Mouse (Mus musculus) cerebellum, postnatal 14 days (tissue): ENCODE results near the gene Sipa1.
"Not testable (repeated sequence)": the region's sequence is repeated elsewhere in the genome, so short reads cannot be mapped to it uniquely, and the experiment has no call there.

Experiments
- DNase-seq, 2 experiments: peaks; one replicate each; pipeline ENCODE4 v3.0.0; 2021; ENCODE audit warnings: mixed read lengths in 2 of 2

Sipa1 gene

DNA sequence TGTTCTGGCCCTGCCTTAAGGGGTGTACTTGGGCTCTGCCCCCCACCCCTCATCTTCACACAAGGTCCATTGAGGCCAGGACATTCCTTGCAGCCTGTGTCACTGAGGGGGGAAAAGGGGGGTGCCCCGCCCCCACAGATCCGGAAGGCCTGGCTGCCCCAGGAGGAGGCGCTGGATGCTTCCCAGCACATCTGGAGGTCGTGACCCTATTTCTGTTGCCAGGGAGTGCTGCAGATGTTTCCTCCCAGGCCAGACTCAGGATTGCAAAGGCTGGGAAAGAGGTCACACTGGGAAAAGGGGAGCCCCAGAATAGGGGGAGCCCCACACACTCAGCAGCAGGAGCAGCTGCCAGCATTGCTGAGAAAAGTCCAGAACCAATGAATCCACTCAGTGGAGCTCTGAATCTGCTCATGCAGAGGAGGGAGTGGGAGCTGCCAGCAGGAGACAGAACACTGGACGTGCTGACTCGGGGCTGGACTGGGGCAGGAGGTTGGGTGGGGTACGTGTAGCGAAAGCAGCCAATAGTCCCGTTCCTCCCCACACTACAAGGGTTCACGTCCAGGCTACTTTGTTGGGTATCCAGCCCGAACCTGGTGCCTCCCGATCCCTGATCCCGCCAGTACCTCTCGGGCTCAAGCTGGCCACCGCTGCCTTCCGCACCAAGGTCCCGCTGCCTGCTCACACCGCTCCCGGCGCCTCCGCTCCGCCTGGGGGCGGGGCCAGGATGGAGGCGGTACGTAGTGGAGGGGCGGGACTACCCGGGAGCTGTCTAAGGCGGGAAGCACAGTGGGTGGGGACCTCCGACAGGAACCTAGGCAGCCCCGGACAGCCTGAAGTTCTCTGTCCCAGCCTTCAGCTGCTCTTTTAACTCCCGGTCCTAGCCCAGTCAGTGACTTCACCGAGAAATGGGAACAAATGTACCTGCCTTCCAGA is at the start of gene Sipa1:
Sipa1 (minus strand) TSS at position 727 of the 933 bp plus-strand sequence.
- peak; percentile 57 to 64 for DNase-seq

DNA sequence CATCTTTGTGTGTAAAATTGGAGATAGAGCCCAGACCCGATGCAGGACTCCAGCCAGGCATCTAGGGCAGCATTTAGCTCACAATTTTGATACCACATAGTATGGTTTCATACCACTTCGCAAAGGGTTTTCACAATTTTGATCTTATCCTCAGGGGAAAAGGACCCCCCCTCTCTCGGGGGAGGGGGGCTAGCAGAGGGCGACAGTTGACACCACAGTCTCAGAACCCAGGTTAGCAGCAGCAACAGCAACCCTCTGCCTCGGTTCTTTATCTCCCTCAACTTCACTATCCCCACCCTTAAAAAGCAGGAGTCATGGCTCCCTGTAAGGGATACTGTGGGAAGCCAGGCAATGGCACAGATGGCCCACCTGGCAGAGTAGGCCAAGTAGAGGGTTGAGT is 49.7 kb upstream of the Sipa1 start:
- no peak for DNase-seq

DNA sequence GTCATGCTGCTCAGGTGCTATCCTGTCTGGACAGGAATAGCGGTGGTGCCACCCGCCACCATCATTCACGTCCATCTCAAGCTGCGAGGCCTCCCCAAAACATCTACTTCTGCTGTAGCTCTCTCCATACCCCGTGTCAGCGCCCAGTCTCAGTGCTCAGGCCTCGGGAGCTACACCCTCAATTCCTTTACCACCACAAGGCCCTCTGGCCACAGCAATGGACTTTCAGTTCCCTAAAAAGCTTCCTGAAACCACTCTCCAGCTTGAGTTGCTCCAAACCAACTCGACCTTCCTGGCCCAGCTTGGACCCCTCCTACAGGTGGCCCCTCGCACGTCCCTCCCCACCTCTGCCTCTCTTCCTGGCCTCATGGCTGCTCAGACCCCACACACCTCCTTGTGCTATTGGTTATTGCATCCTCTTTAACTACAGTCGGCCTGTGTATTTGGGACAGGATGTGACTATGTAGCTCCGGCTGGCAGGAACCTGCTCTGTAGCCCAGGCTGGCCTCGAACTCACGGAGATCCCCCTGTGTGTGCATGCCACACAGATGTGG is 48.5 kb upstream of the Sipa1 start:
- DNase-seq: no peak

DNA sequence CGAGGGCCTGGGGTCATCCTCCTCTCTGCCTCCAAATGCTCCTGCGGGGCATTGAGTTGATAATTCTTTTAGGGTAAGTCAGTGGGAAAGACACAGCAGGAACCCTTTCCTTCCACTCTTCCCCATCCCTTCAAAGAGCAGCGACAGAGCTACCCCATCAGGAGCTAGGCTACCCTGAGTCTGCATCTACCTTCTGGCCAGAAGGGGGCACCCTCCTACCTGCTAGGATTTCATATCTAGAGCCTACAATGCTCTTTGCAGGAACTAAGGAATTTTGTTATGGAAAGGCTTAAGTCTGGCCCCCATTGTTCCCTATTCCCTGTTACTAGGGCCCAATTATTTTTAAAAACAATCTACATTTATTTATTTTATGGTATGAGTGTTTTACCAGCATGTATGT is 47.7 kb upstream of the Sipa1 start:
- DNase-seq: peak; percentile 85 to 91

DNA sequence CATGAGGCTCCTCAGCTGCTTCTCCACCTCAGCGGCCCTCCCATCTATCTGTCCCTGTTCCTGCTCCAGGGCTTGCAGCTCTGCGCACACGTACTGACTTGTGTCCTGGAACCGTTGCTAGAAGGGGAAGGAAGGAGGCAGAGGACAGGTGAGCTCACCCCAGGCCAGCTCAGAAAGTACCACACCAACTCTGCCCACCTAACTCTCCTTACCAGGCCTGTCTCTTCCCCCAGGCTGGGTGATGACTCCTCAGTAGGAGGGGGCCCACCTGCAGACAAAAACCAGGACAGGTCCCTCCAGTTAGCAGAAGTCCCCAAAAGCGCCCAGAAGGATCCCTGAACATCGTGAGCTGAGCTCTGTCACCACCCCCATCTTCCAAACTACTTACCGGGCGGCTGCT is 47.1 kb upstream of the Sipa1 start:
- no peak for DNase-seq

DNA sequence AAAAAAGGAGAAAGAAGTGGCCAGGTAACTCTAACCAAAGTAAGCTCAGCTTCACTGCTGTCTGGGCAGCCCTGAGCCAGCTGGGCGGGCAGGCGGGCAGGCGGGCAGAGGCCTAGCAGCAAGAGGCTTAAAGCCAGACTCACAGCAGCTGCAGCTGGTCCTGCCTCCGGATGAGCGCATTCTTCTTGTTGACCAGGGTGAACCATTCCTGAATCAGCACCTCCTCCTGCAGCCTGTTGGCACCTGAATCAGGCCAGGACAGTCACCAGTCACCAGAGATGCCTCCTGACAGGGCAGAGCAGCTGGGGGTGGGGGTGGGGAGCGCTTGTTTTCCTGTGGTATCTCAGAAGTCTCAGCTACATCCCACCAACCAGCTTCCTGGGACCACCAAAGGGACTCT is 46.6 kb upstream of the Sipa1 start:
- DNase-seq: no peak

DNA sequence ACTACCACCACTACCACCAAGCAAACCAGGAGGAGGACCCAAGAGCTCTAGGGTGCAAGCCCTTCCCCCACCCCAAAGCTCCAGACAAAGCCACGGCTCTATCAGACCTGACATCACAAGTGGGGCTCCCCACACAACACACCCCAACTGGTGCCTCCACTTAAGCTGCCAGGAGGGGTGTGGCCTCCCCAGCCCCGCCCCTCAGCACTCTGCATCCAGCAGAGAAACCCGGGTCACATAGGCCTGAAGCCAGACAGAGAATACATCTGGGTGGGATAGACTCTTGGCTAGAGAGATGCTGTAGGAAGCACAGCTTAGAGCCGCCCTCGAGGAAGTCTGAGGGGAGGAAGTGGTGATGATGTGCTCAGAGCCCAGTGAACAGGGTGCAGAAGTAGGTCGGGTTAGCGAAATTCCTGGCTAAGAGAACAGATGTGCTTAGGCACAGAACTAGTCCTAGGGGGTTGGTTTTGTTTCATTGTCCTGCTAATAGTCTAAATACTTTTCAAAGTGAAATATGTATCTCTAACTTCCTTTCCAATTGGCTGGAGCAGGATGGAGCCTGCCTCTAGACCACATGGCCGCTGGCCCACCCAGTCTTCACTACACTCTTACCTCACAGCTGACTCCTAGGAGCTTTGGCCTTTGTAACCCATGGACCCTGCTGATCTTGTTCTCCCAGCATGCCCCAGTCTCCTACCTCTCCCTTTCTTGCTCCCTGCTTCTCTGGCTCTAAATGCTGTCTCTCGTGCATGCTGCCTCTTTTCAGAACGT is 41.5 kb upstream of the Sipa1 start:
- DNase-seq: no peak

DNA sequence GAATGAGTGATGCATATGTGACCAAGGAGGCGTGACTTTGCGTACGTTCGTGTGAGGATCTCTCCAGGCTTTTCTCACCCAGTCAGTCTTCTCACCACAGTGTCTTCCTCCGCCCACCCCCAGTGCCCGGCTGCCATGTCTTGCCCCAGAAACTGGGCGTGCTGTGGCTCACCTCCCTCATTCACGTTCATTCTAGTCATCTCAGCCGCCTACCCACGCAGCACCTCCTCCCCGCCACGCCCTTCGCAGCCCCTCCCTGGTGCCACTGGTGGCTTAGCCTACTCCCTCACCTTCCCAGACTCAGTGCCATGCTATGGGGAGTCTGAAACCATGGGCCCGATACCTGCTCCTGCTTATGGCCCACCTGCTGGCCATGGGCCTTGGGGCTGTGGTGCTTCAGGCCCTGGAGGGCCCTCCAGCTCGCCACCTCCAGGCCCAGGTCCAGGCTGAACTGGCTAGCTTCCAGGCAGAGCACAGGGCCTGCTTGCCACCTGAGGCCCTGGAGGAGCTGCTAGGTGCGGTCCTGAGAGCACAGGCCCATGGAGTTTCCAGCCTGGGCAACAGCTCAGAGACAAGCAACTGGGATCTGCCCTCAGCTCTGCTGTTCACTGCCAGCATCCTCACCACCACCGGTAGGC is 40.8 kb upstream of the Sipa1 start, which contains the start of gene Kcnk7:
Kcnk7 (plus strand) TSS at position 205 of the 638 bp plus-strand sequence.
- DNase-seq: no peak

DNA sequence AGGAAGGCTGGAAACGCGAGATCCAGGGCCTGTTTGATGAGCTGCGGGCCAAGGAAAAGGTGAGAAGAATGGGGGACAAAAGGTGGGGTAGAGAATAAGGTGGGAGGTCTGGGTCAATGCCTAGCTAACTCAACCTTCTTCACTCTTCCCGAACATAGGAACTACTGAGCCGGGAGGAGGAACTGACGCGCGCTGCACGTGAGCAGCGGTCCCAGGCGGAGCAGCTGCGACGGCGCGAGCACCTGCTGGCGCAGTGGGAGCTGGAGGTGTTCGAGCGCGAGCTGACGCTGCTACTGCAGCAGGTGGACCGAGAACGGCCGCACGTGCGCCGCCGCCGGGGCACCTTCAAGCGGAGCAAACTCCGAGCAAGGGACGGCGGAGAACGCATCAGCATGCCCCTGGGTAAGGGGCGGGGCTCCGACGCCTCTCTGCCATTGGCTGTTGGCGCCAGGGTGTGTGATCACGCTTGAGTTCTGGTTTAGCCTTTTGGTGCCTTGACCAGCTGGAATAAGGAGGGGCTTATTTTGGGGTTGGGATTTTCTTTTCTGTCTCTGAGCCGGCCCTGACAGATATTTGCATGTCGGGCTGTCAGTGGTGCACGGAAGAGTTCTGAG is 32.4 kb upstream of the Sipa1 start:
- peak; percentile 27 to 52 for DNase-seq

DNA sequence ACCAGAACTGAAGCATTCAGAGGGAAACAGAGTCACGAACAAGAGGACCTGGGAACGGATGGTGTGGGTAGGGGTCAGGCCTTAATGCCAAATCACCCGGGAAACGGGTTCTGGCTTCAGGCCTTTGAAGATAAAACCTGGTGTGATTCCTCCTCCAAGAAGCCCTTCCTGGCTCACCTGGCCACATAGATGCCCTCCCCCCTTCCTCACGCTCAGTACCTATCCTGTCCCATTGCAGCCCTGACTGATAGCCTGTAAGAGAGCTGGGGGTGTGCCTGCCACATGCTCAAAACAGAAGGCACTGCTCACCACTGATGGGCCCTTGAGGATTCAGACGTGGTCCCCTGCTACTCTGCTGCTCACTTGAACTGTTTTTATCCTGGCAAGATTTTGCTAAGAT is 30.3 kb upstream of the Sipa1 start:
- no peak for DNase-seq

DNA sequence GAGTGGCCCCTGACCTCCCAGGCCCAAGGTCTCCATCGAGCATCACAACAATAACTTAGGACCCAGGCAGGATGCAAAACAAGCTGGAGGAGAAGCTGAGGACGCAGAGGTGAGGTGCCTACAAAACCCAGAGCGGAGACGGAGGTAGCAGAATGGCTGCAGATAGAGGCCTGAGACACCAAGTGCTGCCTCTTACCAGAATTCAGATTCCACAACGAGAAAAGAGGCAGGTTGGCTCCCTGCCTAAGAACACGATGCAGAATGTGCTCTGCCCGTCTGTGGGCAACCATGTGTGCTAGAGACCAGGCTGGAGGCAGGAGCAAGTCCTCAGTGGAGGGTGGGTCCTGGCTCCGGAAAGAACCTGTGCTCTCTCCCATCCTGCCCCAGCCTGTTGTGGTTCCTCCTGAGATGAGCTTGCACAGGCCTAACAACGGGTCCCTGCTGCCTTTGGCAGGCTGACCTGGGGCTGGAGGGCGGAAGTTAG is 29.4 kb upstream of the Sipa1 start:
- no peak for DNase-seq

DNA sequence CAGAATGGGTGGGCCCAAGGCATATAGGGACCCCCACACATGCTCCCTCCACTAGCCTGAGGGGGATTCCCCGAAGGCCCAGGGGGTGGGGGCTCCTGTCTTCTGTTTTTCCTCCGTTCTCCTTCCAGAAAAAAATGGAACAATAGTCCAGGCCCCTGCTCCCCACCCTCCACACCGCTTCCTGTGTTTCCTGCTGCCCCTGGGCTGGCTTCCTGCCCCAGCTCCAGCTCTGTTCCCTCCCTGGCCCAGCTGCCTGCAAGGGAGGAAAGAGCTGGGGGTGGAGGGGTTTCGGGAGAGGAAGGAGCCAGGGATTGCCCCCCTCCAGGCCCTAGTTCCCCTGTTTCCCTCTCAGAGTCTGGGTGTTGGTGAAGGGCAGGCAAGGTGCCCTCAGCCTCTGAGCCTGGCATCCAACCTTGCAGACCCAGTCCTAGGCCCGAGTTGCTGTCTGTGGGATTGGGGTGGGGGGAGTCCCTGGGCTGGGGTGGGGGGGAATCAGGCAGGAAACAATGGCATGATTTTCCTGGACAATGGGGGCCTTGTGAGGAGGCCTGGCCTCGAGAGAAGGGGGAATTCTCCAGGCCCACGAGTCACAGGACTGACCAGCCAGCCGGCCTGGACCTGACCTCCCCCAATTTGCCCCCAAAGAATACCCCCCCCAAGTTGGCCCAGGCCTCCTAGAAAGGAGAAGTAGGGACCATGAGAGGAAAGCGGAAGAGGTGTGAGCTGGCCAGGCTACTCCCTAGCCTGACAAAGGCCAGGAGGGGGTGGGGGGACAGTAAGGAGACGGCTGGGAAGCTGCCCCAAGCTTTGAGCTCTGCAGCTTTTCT is 28.8 kb upstream of the Sipa1 start:
- no peak for DNase-seq

DNA sequence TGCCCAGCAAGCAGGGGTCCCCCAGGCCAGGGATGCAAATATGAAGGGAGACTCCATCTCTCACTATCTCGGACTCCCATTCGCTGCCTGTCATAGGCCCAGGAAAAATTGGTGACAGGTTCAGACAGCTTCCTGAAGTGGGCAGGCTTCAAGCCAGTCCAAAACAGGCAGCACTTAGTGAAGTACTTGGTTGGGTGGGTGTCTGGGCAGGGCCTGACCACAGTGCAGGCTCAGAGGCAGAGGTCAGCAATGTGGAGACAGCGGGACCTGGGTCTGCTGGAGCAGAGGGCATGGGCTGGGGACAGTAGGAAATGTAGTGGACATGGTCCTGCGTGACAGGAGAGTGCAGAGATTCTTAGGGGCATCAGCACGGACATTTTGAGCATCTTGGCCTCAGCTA is 28.1 kb upstream of the Sipa1 start:
- DNase-seq: no peak

DNA sequence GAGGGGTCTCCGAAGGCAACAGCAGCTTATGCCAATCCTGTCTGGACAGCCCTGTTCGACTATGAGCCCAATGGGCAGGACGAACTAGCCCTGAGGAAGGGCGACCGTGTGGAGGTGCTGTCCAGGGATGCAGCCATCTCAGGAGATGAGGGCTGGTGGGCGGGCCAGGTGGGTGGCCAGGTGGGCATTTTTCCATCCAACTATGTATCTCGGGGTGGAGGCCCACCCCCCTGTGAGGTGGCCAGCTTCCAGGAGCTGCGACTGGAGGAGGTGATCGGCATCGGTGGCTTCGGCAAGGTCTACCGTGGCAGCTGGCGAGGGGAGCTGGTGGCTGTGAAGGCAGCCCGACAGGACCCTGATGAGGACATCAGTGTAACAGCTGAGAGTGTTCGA is 26.8 kb upstream of the Sipa1 start:
- peak; percentile 52 to 75 for DNase-seq

DNA sequence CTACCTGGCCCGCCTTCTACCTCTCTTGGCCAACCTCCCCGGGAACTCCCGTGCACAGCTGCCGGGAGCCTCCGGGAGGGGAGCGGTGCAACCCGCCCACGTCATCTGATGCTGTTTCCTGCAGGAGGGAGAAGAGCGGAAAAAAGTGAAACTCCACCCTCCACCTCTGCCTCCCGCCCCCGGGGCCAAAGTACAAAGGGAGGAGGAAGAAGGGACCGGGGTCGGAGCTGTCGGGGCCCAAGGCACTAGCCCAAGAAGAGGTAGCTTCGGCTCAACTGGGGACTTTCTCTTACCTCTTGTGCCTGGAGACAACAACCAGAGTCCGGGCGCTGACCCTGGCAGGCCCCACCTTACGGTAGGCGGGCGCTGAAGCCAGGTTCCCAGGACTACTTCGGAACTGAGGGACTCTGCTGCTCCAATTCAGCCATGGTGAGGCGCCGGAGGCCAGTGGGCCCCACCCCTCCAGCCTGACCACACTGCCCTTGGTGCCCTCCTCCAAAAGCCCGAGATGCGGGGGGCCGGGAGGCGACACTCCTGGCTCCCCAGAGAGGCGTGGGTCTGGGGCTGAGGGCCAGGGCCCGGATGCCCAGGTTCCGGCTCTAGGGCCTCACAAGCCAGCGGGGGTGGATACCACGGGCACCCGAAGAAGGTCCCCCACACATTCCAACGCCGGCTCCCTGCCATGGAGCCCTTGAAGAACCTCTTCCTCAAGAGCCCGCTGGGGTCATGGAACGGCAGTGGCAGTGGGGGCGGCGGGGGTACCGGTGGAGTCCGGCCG is 26.2 kb upstream of the Sipa1 start:
- DNase-seq: peak; percentile 68 to 69

DNA sequence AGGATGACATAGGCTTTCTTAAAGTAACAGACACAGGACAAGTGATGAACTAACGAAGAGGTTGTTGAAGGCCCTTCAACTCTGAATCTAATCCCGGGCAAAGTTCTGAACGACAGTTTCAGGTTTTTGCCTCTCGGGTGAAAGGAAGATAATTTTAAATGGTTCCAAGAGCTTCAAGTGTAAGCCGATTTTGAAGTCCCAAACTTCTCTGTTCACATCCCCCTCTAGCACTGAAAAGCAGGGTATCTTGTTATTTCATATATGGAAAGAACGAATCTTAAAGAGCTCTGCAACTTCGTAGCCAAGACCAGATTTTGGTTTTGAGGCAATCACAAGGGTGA is 25.6 kb upstream of the Sipa1 start:
- DNase-seq: no peak

DNA sequence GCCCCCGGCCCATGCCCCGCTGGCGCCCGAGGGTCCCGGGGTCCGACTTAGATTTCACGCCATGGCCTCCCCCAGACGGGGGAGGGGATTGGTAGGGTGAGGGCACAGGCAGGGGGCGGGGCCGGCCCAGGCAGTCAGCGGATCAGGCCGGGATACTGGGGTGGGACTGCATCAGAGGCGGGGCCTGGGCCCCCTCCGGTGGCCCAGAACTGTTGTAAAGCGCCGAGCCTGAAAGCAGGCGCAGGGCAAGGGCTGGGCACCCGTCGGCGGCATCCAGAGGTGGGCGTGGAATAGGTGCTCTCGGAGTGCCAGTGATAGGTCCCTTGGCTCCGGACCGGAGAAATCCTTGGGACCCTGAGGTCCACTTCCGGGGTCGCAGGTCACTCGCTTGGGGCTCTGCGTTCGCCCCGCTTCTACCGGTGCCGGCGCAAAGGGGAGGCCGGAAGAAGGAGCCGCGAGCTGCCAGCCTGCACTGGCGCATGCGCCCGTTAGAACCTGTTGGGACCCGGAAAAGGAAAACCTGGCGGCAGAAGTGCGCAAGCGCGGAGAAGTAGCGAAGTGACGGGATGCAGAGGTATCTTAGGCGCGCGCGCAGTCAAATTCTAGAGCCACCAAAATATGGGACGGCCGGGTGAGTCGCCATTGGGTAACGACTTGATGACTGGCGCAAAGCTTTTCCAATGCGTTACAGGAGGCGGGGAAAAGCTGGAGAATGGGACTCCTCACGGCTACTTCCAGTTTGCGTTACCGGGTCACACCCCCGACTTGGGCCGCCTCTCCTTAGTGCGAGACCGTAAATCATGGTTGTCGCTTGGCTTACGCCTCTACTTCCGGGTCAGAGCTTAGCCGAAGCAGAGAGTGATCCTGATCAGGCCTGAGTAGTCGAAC is 24.9 kb upstream of the Sipa1 start, which contains the start of the genes Map3k11 and Pcnx3:
Map3k11 (plus strand) TSS at position 543 of the 888 bp plus-strand sequence.
Pcnx3 (minus strand) TSS at position 709 of the 888 bp plus-strand sequence.
- DNase-seq: peak; percentile 97 to 98

DNA sequence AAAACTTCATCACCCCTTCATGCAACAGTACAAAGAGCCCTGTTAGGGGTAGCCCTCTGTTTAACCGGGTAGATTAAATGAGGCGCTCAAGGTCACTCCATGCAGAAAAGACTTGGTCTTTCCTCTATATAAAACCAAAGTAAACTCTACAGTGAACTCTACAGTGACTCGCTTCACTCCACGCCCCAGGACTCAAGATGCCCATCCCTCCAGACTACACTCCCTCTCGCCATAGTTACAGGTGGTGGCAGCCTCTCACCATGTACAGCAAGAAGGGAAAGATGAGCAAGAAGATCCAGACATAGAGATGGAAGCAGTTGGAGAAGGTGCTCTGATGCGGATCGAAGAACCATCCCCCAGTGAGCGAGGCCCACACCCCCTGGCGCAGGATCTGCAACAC is 24.2 kb upstream of the Sipa1 start:
- no peak for DNase-seq

DNA sequence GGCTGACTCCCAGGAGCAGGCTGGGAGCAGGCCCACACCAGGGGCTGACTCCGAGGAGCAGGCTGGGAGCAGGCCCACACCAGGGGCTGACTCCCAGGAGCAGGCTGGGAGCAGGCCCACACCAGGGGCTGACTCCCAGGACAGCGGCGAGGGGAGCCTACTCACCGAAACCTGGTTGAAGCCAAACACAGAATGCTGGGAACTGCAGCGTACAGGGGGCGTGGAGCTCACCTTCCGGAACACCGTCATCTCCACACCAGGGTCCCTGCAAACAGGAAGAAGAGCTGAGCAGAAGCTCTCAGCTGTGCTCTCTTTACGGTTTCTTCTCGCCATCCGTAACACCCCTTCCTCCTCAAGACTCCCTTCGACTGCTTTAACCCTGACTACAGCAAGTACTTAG is 23.4 kb upstream of the Sipa1 start:
- not testable (repeated sequence) for DNase-seq

DNA sequence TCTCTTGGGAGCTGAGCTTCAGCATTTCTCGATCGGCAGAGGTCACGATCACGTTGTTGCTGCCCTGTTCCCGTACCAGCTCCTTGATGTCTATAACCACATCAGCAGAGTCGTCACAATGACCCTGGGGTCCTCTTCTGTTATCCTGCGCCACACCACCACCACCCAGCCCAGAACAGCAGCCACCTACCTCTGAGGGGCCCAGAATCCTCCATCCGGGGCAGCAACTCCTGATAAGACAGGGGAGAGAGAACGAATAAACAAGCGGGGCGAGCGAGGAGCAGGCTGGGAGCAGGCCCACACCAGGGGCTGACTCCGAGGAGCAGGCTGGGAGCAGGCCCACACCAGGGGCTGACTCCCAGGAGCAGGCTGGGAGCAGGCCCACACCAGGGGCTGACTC is 22.9 kb upstream of the Sipa1 start:
- no peak for DNase-seq
